Mouse (Mus musculus): ENCODE measurements around the gene Atp2b1.

DNA sequence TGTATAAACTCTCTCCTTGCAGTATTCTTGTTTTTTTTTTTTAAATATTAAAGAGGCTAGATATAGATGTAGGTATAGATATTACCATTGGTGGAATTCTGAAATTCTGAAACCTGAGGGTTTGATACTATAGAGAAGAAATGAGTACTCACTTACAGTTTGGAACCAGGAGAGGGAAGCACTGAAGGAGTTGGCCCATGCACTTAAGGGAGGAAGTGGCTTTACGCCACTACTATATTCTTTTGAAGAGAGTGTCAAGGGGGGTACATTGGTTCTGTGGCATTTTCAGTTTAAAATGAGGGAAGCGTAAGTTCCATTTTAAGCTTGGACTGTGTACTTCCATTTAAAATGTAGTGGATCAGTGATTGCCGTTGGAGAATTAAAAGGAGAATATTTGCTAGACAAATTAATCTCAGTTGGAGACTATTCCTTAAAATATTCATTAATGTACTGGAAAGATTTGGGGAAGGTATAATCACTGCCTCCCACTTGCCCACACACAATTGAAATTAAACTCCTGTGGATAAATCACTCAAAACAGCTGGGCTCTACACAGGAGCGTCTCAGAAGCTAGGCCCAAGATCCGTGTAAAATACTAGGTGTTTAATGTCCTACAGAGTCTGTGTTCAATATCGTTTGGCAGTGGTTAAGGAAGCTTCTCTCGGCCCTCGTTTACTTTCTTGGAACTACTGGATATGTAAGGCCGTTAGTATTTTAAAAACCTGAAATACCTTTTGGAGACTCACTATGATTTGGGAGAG lies 32.0 kb downstream of the Atp2b1 start:
- TF ChIP-seq CTCF (IDR thresholded peaks at IDR 0.05; ENCODE audit: control insufficient read depth, insufficient read depth, insufficient replicate concordance, low read depth, low read length) = no peak
- TF ChIP-seq POLR2A (IDR thresholded peaks at IDR 0.05; ENCODE audit: control insufficient read depth, low read depth, low read length) = no peak

Measured in testis, adult 2 months (tissue).